Mouse (Mus musculus) cortical plate, adult 2 months (tissue): ENCODE measurements around the gene Ptpn14.

ENCODE experiments used
- CTCF ChIP-seq: fragments of 200-500 bp; IDR thresholded peaks from 2 replicates; pipeline ENCODE4 v1.5.1; 2011; ENCODE audit warnings: mild to moderate bottlenecking, control low read depth, low read length; ENCODE audit not compliant: insufficient read depth; ENCODE audit errors: extremely low read depth
- POLR2A ChIP-seq: fragments of 200-500 bp; IDR thresholded peaks from 2 replicates; pipeline ENCODE4 v1.6.1; 2011; ENCODE audit warnings: mild to moderate bottlenecking, low read length, control low read depth; ENCODE audit not compliant: insufficient read depth; ENCODE audit errors: extremely low read depth

- TF ChIP-seq CTCF (no peak), POLR2A (no peak)
Measured at GRCm38 (mm10) chr1:189873591-189873990, 145.5 kb downstream of the Ptpn14 start.
